Comparison of ENCODE assay signal across 13 mouse cellular contexts in genomic region chr1:119022311-119022710, GRCm38 (mm10). TPM values are rescaled to one million over a fixed set of nuclear protein-coding genes. Genes with fewer than 3 reads are reported as not detected.
A peak's percentile ranks its signal among the peaks of the same experiment; 100 is the strongest.
DNase-seq lines count a peak whose midpoint lies in the region; ATAC-seq and TF ChIP-seq lines count a peak whose summit lies in the region.
"Had no signal": no experiment of that assay in that cellular context is flagged by ENCODE, and none has a peak within 500 bp of the region (broad histone marks: within the 10 kb centered on the region; RNA-seq: fewer than 3 reads in every experiment).

No protein-coding gene starts in this region.

- intact Hi-C loops in heart, postnatal 14 days (cut with DNase I) = no loop called here

- no peak for TF ChIP-seq EP300 in liver, postnatal 0 days (IDR thresholded peaks at IDR 0.05; ENCODE audit: low read depth)

- H3K36me3 ChIP-seq in liver, postnatal 0 days (replicated peaks; ENCODE audit: insufficient read depth, low read length) = no peaks in the 10 kb centered on the region
- H3K36me3 ChIP-seq: liver, embryonic 15.5 days; midbrain, embryonic 12.5 days; neural tube, embryonic 12.5 days had no signal

- WGBS in liver, postnatal 0 days (ENCODE audit: insufficient replicate concordance) = 69% methylated on average over 1 of the region's 1 CpGs

- no peaks in the 10 kb centered on the region for H3K27me3 ChIP-seq in liver, postnatal 0 days (ENCODE audit: insufficient read depth, low read length)
- H3K27me3 ChIP-seq: liver, embryonic 15.5 days; midbrain, embryonic 12.5 days; neural tube, embryonic 12.5 days had no signal

- no peak overlapping the region for H3K9ac ChIP-seq in liver, postnatal 0 days (replicated peaks)
- H3K9ac ChIP-seq: hindbrain, embryonic 14.5 days; liver, embryonic 15.5 days; midbrain, embryonic 12.5 days; neural tube, embryonic 12.5 days had no signal

- peak; percentile 21 for DNase-seq in adrenal gland, postnatal 10 days
- DNase-seq in adrenal gland, postnatal 25 days = no peak
- no peak for DNase-seq in liver, postnatal 0 days
- DNase-seq in liver = no peak
- peak; percentile 28 to 58 for DNase-seq in heart, postnatal 14 days
- DNase-seq in kidney, postnatal 25 days = peak; percentile 35 to 62
- no peak for DNase-seq in left cerebral cortex, adult 11 months (ENCODE audit: low spot score)
- no peak for DNase-seq in cerebellum, postnatal 4 days (ENCODE audit: low spot score in 2 of 2)

- no peaks in the 10 kb centered on the region for H3K4me1 ChIP-seq in liver, postnatal 0 days (ENCODE audit: insufficient read depth)
- H3K4me1 ChIP-seq: liver, embryonic 15.5 days had no signal

- H3K9me3 ChIP-seq in liver, postnatal 0 days (ENCODE audit: low read length) = no peaks in the 10 kb centered on the region
- H3K9me3 ChIP-seq: forebrain, embryonic 10.5 days; liver, embryonic 15.5 days; midbrain, embryonic 12.5 days; neural tube, embryonic 12.5 days had no signal

- H3K4me3 ChIP-seq in liver, postnatal 0 days (ENCODE audit: low read depth, low read length) = no peak overlapping the region
- H3K4me3 ChIP-seq: forebrain, embryonic 10.5 days; liver, embryonic 15.5 days; midbrain, embryonic 12.5 days; neural tube, embryonic 12.5 days had no signal

- no peak overlapping the region for H3K27ac ChIP-seq in liver, postnatal 0 days (ENCODE audit: low read depth)
- H3K27ac ChIP-seq: forebrain, embryonic 10.5 days; hindbrain, embryonic 14.5 days; liver, embryonic 15.5 days; midbrain, embryonic 12.5 days; neural tube, embryonic 12.5 days had no signal

- no peak overlapping the region for H3K4me2 ChIP-seq in liver, postnatal 0 days (ENCODE audit: low read depth, low read length)
- H3K4me2 ChIP-seq: hindbrain, embryonic 14.5 days; liver, embryonic 15.5 days; midbrain, embryonic 12.5 days; neural tube, embryonic 12.5 days had no signal

- no peak for TF ChIP-seq CTCF in liver, postnatal 0 days (IDR thresholded peaks at IDR 0.05; ENCODE audit: low read depth)

- ATAC-seq in liver, postnatal 0 days = 0 out of 2 replicates have a peak, but pooled peaks have one; percentile 21

RNA-seq across cellular contexts. Expression of gene Gli2, which starts 31.1 kb away (rescaled TPM):
- total RNA-seq in adrenal gland, postnatal 10 days (2021) = 1 to 10 TPM; 1.5 to 3.3 TPM
- 0.76 and 0.79 TPM in 2 replicates for total RNA-seq in adrenal gland, postnatal 25 days (2021)
- 0.27 and 0.28 TPM in 2 replicates for polyA plus RNA-seq in liver, postnatal 0 days (2015; fragmentation: Nextera tagmentation; extraction: Ambion mirVana)
- 1 to 10 TPM; 1.7 to 2.1 TPM for total RNA-seq in heart, postnatal 14 days (2021)

Comparison
In these comparisons a context has a peak if more than half of its experiments do, and no peak if none do; other contexts are left out.
1. DNase-seq: peak in adrenal gland, postnatal 10 days (single experiment), heart, postnatal 14 days (2 of 2) and kidney, postnatal 25 days (2 of 2); none in adrenal gland, postnatal 25 days (single experiment), liver, postnatal 0 days (single experiment), liver (single experiment), left cerebral cortex, adult 11 months (single experiment) and cerebellum, postnatal 4 days (0 of 2).